Mouse (Mus musculus) cerebellum, adult 2 months (tissue): Measurements from ENCODE around the gene Socs5.

Experiments
- CTCF ChIP-seq: fragments of 200-500 bp; IDR thresholded peaks from 2 replicates; pipeline ENCODE4 v1.5.1; 2011; ENCODE audit warnings: low read depth, mild to moderate bottlenecking, control low read depth, low read length, moderate library complexity, borderline replicate concordance; ENCODE audit not compliant: insufficient read depth
- POLR2A ChIP-seq: fragments of 200-500 bp; IDR thresholded peaks from 2 replicates; pipeline ENCODE4 v1.6.1; 2011; ENCODE audit warnings: low read length, control low read depth, borderline replicate concordance; ENCODE audit not compliant: insufficient read depth

DNA sequence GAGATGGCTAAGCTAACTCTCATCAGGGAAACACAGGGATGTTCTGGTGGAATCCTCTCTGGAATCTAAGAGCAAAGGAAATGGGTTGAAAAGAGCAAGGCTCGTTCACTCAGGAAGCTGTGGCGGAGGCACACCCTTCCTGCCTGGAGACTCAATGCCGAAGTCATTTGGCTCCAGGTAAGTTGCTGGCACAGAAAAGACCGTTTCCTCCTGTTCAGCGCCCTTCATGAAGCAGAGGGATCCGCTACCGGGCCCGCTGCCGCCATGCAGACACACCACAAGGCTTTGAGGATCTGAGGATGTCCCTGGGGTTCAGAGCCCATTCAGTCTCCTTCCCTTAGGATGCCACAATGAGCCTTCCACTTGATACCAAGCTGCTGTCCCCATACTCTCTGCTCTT, 44.8 kb upstream of the Socs5 start:
- no peak for TF ChIP-seq POLR2A
- TF ChIP-seq CTCF, result no peak
